Mouse (Mus musculus) NIH3T3 (cell line): ENCODE measurements at regions not wholly inside any gene's neighbourhood (a gene's known extent, or its start where the extent isn't known, plus 50 kb on each side); places are given as distances from the start of the nearest gene placed in this dataset.

Experiments used
- DNase-seq: peaks from one replicate; pipeline ENCODE4 v3.0.0-alpha.2; 2012; ENCODE audit warnings: low read depth

GRCm38 (mm10) chr4:57362652-57363051, 61.0 kb upstream of the Ptpn3 start:
- DNase-seq = no peak

- peak; percentile 95 for DNase-seq
Measured at GRCm38 (mm10) chr4:57369736-57370373, 64.2 kb upstream of the Palm2 start.

DNA sequence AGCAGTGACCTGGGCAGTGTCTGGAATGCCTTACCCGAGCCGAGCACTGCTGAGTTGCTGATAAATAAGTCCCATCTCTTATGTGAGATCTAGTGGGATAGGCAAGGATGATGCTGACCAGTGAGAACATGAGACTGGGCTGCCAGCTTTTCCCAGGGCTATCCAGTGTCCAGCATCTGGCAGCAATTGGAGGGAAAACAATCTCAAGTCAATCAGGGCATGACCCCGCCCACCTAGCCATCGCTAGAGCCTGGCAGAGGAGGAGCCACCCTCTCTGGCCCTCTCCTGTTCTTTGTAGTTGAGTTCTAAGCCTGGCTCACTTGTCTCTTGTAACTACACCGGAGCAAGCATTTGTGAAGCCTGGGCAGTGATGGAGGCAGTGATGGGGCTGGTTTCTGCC, 56.2 kb upstream of the Palm2 start:
- peak; percentile 53 for DNase-seq

DNA sequence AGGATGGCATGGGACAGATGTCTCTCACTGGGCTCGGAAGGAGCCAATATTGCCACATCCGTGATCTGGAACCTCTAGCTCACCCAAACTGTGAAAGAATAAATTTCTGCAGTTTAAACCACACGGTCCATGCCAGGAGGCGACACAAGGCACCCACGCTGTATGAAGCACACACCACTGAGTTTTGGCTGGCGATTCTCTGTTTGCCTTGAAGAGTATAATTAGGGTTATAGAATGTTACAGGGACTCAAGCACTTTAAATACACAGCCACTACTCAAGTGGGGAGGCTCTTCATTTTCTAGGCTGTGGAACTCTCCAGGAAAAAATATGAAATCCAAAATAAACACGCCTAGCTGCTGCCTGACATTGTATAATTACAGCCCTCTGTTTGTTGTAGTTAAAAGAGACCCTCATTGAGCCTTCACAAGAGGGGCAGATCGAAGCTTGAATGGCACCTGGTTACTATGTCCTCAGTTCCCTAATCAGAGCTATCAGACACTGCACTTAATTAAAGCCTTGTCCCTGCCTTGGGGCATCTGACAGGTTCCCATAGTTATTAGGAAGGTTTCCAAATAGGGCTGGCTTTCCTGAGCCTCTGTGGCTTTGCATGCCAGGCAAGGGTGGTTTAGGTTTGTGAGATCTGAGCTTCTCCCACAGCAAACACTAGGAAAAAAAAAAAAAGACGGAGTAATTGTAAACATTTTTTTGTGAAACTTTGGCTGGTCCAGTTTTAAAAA, 53.8 kb upstream of the Palm2 start:
- DNase-seq = no peak

DNA sequence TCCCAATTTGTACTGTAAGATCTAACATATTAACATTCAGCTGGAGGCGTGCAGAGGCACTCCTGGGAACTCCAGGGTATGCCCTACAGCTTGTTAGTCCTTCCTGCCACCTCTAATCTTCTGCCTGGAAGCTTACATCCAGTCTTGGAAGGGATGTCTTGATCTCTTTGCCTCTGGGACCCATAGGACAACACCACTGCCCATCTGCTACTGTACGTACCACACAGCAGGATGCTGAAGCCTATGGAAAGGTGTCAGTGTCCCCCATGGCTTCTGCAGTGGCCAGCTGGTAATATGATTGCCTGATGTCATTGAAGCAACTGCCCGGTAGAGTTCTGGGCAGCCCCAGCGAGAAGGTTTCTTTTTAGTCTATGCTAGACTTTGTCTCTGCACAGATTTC, 52.7 kb upstream of the Palm2 start:
- DNase-seq = no peak
